Mouse (Mus musculus): ENCODE data around the gene Fads1.
A peak's percentile ranks its signal among the peaks of the same experiment; 100 is the strongest.
"Not testable (repeated sequence)": the region's sequence is repeated elsewhere in the genome, so short reads cannot be mapped to it uniquely, and the experiment has no call there.

The Fads1 gene

GRCm38 (mm10) chr19:10182670-10183298 lies at the start of gene Fads1:
TSS of gene Fads1 (plus strand) at chr19:10182888.
- DNase-seq, result peak; percentile 91

GRCm38 (mm10) chr19:10134692-10135091 lies 48.0 kb upstream of the Fads1 start:
- DNase-seq, result no peak

GRCm38 (mm10) chr19:10137423-10137822 lies 45.3 kb upstream of the Fads1 start:
- no peak for DNase-seq

GRCm38 (mm10) chr19:10139736-10140135 lies 43.0 kb upstream of the Fads1 start:
- DNase-seq, result no peak

- DNase-seq, result no peak
Measured at GRCm38 (mm10) chr19:10143667-10144066, 39.0 kb upstream of the Fads1 start.

- DNase-seq, result no peak
Measured at GRCm38 (mm10) chr19:10144464-10144863, 38.2 kb upstream of the Fads1 start.

- no peak for DNase-seq
Measured at GRCm38 (mm10) chr19:10148555-10148954, 34.1 kb upstream of the Fads1 start.

- no peak for DNase-seq
Measured at GRCm38 (mm10) chr19:10149189-10149588, 33.5 kb upstream of the Fads1 start.

- DNase-seq, result no peak
Measured at GRCm38 (mm10) chr19:10157725-10158124, 25.0 kb upstream of the Fads1 start.

GRCm38 (mm10) chr19:10163896-10164295 lies 18.8 kb upstream of the Fads1 start:
- no peak for DNase-seq

- DNase-seq, result not testable (repeated sequence)
Measured at GRCm38 (mm10) chr19:10165928-10166327, 16.8 kb upstream of the Fads1 start.

GRCm38 (mm10) chr19:10167112-10167511 lies 15.6 kb upstream of the Fads1 start:
- DNase-seq, result no peak

- no peak for DNase-seq
Measured at GRCm38 (mm10) chr19:10167951-10168350, 14.7 kb upstream of the Fads1 start.

- DNase-seq, result no peak
Measured at GRCm38 (mm10) chr19:10168441-10168840, 14.2 kb upstream of the Fads1 start.

- DNase-seq, result no peak
Measured at GRCm38 (mm10) chr19:10169179-10169578, 13.5 kb upstream of the Fads1 start.

GRCm38 (mm10) chr19:10169692-10170330 lies 12.9 kb upstream of the Fads1 start:
- not testable (repeated sequence) for DNase-seq

GRCm38 (mm10) chr19:10170466-10170865 lies 12.2 kb upstream of the Fads1 start:
- no peak for DNase-seq

- DNase-seq, result no peak
Measured at GRCm38 (mm10) chr19:10171359-10171758, 11.3 kb upstream of the Fads1 start.

- no peak for DNase-seq
Measured at GRCm38 (mm10) chr19:10171846-10172245, 10.8 kb upstream of the Fads1 start.

- DNase-seq, result no peak
Measured at GRCm38 (mm10) chr19:10173116-10173718, 9.5 kb upstream of the Fads1 start.

GRCm38 (mm10) chr19:10173844-10174539 lies 8.7 kb upstream of the Fads1 start:
- no peak for DNase-seq

- no peak for DNase-seq
Measured at GRCm38 (mm10) chr19:10174956-10175355, 7.7 kb upstream of the Fads1 start.

- DNase-seq, result no peak
Measured at GRCm38 (mm10) chr19:10176477-10176876, 6.2 kb upstream of the Fads1 start.

GRCm38 (mm10) chr19:10176941-10177372 lies 5.7 kb upstream of the Fads1 start:
- no peak for DNase-seq

All from cerebellum, adult 8-10 months (tissue).